Mouse (Mus musculus) E14TG2a.4 (cell line): Measurements from ENCODE around the gene Schip1.

Experiments
- CTCF ChIP-seq: conservative IDR thresholded peaks from 2 replicates; pipeline ENCODE4 v1.5.1; 2014; ENCODE audit warnings: low read length
- NANOG ChIP-seq: IDR thresholded peaks from 2 replicates; pipeline ENCODE4 v1.6.1; 2014; ENCODE audit warnings: borderline replicate concordance, low read length, mixed read lengths
- POU5F1 ChIP-seq: IDR thresholded peaks from 2 replicates; pipeline ENCODE4 v1.6.1; 2014; ENCODE audit warnings: low read length, borderline replicate concordance

DNA sequence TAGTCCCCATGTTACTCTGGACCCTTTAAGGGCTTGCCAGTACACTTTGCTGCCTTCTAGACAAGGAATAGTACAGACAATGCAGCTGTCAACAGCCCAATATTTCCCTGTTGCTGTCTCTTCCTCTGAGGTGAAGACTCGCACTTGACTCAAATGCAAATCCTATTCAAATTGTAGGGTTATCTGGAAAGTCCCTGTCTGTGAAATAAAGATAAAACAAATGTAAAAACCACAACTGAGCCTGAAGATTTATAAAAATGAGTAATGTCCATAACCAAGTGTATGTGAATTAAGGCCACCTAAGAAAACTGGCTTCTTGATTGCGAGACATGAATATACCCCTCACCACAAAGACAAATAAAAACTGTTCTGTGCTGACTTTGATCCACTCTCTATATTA lies 175.3 kb downstream of the Schip1 start:
- TF ChIP-seq CTCF (no peak), POU5F1 (no peak), NANOG (no peak)
